Mouse (Mus musculus): Measurements from ENCODE around the gene Gstt3.

DNA sequence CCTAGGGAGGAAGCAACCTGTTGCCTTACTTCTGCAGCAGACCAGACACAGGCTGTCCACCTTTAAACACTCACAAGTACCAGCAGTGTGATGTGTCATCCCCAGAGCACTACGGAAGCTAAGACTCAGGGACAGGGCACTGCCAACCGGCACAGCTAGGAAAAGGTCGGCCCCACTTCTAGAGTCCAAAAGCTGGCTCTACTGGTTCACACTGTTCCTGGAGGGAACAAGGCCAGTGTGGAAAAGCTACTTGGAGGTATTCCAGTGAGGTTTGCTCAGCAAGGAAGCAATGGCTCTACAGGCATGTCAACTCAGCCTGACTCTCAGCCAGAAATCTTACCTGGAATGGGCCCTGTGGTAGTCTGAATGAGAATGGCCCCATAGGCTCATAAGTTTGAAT lies 40.3 kb downstream of the Gstt3 start:
- TF ChIP-seq POLR2A (IDR thresholded peaks at IDR 0.05; ENCODE audit: insufficient read depth, low read depth, low read length) (no peak), CTCF (IDR thresholded peaks at IDR 0.05; ENCODE audit: insufficient read depth, low read depth, low read length) (no peak)

All from olfactory bulb, adult 2 months (tissue).